Mouse (Mus musculus): ENCODE data around the gene Plbd1.
A peak's percentile ranks its signal among the peaks of the same experiment; 100 is the strongest.

The Plbd1 gene

DNA sequence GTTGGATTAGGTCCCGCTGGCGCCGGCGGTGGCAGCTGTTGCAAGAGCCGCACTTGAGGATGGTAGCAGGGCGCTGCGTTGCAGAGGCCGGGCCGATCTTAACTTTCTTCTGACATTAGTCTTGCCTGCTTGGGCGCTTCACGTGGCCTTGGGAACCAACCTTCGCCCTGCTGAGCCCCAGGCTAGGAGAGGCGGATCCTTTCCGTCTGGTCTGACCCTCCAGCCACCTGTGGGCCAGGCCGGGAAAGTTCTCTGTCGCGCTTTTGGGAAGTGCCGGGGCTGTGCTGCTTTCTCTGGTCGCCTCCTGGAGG lies at the start of gene Plbd1:
TSS of gene Plbd1 (minus strand) at position 223 of the 311 bp plus-strand sequence.
- peak; percentile 10 to 37 for DNase-seq

DNA sequence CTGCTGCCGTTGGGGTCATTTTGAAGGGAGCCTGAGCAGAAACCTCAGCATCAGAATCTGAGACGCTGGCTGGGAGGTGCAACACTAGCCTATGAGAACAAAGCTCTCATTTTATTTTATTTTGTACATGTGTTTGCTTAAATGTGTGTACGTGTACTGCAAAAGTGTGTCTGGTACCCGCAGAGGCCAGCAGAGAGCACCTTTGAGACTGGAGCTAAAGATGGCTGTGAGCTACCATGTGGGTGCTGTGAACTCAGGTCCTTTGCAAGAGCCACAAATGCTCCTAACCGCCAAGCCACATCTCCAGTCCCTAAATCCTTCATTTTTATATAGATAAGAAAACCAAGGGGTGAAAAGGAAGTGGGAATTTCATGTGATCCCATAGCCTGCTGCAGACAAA lies 48.7 kb upstream of the Plbd1 start:
- no peak for DNase-seq

DNA sequence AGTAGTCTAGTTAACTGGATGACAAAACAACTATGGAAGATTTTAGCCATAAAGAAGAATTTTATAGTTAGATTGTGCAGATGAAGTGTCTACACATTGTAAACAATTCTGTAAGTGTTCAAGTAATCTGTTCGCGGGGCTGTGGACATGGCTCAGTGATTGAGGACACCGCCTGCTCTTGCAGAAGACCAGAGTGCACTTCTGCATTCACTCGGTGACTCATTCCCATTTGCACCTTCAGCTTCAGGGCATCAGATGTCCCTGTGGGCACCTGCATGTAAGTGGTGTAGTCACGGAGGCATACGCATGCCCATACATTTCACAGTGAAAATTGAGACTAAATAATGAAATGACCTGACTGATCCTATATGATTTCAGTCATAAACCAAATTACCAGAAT lies 46.9 kb upstream of the Plbd1 start:
- DNase-seq: no peak

DNA sequence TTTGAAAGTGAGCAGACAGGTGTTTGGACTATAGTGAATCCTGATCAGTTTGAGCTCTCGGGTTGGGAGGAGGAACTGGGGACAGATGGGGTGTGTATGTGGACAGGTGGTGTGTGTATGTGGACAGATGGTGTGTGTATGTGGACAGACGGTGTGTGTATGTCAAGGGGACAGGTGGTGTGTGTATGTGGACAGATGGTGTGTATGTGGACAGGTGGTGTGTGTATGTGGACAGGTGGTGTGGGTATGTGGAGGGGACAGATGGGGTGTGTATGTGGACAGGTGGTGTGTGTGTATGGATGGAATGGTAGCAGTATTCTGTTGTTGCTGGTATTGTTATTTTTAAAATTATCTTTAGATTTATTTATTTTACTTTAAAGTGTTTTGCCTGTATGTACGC lies 40.1 kb upstream of the Plbd1 start:
- DNase-seq: no peak

DNA sequence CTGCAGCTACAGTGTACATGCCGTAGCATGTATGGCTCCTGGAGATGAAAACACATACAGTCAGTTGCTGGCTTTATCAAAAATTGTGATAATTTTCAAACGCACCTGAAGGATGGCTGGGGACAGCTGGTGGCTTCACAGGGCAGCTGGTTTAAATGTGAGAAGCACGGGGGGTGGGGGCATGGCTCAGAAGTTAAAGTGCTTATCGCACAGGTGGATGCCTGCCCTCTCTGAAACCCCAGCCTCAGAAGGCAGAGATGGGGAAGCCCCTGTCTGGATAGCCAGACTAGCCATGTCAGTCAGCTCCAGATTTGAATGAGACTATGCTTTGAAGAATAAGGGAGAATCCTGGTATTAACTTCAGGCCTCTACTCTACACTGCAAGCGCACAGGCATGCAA lies 39.5 kb upstream of the Plbd1 start:
- no peak for DNase-seq

DNA sequence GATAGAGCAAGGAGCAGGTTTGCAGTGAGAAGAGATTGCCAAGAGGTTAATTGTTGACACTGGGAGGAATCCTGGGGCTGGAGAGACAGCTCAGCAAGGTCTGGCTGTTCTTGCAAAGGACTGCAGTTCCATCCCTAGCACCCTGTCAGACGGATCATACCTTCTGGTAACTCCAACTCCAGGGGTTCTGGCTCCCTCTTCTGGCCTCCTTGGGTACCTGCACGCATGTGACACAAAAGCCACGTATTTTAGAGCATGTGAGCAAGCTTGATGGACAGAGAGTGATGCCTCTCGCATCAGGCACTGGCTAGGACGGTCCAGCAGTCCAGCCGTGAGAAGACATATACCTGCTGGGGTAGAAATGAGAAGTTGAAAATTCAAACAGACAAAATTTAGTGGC lies 29.6 kb upstream of the Plbd1 start:
- DNase-seq: no peak

DNA sequence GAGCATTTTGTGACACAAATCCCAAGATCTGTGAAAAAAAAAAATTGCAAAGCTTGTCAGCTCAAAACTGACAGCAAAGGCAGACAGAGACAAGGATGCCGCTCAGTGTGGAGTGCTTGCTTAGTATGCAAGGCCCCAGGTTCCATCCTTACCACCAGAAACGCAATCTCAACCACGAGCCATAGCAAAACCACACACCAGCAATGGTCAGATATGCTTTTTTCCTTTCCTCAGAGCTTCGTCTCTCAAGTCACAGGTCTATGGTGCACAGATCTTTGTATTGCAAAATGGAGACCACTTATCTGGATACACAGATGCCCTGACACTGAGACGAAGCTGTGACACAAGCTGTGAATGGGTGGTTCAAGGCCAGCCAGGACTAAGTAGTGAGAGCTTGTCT lies 28.8 kb upstream of the Plbd1 start:
- DNase-seq: no peak

DNA sequence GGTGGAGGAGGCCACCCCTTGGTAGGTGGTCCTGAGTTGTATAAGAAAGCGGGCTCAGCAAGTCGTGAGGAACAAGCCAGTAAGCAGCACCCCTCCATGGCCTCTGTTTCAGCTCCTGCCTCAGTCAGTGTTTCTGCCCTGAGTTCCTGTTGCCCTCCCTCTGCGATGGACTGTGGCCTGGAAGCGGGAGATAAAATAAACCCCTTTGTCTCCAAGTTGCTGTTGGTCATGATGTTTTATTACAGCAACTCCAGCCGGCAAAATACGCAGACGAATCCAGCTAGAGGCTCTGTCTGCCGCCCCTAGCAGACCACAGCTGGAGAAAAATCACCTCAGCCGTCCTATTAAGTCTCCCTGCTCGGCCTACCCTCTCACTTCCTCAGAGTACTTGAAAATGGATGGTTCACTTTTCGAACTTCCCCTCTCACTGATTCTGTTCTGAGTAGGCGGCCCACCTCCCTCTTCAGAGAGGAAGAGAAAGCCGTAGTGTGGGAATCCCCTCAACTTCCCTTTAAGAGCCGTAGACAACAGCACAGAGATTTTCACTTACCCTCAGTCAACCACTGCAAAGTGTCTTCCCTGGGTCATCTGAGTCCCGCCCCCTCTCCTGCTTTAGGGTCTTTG lies 28.2 kb upstream of the Plbd1 start:
- DNase-seq: no peak

DNA sequence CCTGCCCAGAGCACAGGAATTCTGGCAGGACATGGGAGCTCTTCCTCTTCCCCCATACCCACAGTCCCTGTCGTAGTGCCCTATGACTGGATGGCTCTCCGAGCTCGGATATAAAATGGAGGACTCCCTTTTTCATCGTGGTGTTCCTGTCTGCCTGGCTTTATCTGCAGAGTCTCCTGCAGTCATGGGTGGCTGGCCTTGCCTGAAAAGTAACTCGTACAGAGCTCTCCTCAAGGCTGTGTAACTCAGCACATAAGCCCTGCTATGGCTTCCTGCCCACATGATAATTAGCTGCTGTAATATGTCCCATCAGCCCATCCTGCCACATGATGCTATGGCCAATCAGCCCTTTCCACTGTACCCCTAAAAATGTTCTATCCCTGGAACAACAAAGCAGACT lies 23.7 kb upstream of the Plbd1 start:
- no peak for DNase-seq

DNA sequence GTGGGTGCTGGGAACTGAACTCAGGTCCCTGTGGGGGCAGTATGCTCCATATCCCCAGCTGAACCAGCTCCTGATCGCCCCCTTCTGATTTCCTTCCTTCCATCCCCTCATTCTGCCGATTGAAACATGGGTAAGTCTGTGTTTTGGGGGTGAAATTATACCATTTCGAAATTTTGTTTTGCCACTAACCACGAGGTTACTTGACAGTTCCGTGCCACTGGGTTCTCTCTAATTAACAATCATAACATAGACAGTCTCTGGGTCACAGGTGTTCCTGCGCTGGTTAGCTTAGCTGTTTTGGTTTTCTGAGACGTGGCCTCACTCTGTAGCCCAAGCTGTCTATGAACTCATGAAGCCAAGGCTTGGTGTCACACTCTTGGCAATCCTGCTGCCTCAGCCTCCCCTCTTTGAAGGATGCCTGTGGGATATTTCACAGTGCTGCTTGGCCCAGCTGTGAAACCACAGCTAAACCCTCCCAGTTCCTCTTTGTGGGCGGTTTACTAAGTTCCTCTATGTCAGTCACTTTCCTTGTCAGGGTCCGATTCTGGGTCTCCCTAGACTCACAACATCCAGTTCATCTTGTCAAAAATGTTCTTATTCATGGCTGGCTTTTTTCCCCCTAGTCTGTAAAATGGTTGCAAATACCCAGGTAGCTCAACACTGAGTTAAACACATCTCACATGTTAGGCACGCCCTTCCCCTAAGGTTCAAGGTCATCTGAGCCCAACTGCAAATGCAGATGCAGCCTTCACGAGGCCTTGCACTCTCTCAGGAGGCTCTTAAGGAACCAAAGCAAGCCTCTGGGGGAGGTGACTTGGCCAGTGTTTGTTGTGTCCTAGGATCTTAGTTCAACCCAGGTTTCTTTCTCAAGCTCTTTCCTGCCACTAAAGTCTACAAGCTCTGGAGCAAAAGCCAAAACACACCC lies 21.9 kb upstream of the Plbd1 start:
- no peak for DNase-seq

DNA sequence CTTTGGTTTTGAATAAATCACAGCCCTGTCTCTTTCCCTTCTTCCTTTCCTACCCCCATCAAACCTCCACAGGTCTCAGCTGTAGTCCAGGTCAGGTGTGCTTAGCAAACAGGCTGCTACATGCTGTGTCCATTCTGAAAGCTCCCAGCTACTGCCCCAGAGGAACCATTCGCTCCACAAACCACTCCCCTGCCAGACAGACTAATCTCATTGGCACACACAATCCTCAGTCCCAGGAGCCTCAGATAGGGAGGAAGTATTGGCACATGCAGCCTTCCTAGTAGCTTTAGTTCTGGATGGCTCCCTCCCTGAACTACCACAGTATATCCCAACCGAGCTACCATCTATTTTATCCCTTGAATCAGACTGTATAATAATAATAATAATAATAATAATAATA lies 17.7 kb upstream of the Plbd1 start:
- no peak for DNase-seq

DNA sequence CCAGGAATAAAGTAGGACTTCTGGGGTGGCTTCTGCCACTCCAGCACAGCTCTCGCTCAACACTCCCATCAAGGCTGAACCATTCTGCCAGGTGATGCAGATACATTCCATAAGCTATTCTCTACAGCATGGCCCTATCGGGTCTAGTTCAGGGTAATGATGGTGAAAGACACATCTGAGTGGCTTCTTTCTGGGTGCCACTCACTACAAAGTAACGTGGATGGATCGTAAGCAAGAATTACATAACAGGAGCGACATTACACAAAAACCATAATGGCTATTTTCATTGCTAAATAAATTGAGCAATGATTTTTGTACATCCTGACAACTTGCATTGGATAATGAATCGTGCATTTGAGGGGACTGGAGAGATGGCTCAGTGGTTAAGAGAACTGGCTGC lies 13.2 kb upstream of the Plbd1 start:
- no peak for DNase-seq

DNA sequence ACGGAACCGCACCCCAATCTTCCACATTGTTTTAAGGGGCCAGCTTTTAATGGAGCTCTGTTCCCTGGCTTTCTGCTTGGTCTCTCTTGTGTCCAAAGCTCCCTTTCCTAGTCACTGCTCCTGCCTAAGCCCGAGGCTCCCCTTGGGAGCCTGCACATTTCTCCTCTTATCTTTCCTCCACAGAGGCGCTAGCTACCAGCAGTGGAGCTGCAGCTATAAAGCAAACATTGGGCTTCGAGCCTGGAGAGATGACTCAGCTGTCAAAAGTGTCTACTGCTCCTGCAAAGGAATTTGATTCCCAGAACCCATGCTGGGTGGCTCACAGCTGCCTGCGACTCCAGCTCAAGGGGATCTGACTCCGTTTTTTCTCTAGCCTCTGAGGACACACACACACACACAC lies 10.7 kb upstream of the Plbd1 start:
- no peak for DNase-seq

DNA sequence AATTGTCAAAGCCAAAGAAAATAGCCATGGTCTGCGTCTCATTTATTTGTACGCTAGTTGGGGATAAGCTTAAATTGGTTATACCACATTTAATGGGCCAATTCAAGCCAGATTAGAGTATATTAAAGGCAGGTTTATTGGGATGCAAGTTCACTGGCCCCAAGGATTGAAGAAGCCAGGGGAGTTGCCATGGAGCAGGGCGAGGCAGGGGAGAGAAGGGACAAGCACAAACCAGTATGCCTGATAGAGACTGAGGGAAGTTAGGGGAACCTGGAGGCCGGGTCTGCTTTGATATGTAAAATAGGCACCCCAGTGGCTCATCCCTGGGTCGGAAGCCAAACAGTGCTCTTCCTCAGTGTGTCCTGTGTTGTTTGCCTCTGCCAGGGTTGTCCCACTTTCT lies 7.5 kb upstream of the Plbd1 start:
- DNase-seq: no peak

DNA sequence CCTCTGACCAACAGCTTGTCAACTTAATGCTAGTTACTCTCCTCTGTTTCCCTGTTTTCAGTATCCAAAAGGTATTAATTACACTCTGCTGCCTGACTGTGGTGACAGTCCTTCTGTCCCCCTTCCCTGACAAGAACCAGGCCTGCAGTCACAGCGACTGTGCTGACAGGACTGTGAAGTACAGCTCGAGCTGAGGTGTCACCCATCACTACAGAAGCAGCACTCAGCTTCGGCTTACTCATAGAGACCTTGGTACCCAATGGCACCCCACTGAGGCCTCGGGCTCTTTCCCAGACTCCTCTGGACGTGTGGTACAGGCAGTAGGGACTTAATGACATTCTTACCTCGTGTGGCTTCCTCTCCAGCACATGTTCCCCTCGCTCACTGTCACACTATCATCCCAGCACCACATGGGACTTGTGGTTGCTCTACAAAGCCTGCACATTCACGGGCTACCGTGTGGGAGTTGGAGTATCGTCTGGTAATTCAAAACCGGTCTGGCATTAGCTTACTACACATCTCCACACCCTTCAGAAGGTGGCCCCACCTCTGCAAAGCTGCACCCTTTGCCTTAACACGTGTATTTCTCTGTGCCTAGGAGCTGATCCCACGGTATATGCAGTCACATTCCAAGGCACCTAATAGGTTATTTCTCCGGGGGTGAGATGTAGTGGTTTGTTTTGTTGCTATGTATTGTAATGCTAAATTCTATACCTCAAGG lies 6.7 kb upstream of the Plbd1 start:
- no peak for DNase-seq

DNA sequence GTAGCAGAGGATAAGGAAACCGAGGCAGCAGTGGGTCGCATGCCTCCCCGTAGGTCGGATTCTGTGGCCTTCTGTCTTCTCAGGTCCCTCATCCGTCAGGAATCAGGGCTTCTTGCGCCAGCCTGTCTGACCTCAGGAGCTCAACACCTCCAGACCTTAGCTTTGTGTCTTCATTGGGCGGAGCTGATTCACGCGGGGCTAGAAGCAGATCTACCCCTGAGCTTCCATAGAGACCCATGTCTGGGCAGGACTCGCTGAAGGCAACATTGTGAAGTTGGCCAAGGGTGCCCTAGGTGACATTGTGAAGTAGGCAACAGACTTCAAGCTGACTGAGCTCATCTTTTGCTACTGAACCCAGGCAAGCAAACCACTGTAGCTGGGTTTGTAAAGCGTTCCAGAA lies 335 bp upstream of the Plbd1 start:
- no peak for DNase-seq

DNA sequence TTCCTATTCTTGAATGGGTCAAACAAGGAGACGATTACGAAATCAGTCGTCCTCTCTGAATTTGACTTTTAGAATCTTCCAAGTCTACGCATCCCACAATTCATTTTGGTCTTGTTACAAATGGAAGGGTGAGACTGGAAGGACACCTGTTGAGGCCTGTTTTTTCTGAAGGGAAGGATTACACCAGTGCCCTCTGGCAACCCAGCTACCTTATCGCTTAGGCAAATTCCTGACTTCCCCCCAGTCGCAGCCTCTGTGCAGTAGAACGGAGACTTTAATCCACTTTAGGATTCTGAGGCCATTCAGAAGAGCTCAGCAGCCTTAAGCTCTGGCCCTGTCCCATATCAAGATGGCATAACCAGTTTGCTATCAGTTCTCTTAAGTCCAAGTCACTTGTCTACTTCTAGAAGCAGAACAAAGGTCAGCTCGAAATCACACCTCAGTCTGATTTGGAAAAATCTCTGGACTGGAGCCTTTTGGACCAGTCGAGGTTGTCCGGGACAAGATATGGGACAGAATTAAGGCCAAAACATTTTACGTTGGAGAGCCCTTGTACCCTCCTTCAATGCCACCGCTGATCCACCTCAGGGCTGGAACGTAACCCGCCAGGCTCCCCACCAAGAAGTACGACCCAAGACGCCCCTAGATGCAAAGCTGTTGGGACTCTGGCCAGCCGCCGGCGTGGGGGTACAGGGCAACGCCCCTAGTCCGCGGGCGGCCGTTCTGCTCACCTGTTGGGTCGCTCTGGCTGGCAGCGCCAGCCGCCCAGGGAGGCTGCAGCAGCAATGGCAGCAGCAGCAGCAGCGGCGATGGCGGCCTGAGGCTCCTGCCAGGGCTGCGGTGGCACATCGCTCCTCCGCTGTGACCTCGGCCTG lies 660 bp downstream of the Plbd1 start:
- no peak for DNase-seq

DNA sequence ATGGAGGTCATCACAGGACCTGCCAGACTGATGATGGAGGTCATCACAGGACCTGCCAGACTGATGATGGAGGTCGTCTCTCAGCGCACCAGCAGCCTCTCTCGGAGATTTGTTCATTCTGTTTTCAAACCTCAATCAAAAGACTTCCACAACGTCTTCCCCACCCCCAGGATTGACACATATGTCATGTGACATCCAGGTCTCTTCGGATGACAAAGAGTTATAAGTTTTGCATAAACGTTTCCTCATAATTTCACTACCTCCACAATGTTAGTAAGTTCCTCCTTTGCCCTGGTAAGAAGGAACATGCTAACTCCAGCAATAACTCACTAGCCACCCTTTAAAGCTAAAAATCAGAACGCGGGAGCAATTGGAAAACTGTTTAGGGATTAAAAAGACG lies 2.5 kb downstream of the Plbd1 start:
- no peak for DNase-seq

DNA sequence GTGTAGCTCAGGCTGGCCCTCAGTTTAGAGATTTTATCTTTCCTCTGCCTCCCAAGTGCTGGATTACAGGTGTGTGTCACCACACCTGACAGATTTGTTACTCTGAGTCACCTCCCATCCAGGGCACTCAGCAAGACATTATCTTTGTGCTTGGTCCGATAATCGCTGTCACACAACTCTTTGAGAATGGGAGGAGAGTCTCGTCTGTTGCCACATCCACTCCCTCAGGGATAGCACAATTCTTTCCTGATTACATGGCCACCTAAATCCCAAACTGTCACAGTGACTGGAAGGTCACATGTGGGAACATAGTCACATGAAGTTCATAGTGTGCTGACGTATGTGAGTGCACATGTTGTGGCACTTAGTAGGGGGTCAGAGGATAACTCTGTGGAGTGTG lies 3.4 kb downstream of the Plbd1 start:
- no peak for DNase-seq

DNA sequence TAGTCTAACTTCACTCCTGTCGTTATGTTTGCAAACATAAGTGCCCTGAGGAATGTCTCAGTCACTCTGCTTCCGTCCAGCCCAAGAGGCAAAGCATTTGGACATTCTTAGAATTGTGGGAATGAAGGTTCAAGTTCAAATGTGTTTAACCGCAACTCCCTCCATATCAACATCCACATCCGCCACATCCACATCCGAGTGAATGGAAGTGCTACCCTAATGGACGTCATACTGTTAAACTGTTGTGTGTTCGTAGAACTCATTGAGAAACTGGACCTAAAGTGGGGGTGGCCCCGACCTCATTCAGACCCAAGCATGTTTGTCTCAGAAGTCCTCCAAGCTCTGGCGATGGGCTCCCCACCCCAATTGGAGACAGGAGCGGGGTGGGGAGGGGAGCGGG lies 5.9 kb downstream of the Plbd1 start:
- no peak for DNase-seq

DNA sequence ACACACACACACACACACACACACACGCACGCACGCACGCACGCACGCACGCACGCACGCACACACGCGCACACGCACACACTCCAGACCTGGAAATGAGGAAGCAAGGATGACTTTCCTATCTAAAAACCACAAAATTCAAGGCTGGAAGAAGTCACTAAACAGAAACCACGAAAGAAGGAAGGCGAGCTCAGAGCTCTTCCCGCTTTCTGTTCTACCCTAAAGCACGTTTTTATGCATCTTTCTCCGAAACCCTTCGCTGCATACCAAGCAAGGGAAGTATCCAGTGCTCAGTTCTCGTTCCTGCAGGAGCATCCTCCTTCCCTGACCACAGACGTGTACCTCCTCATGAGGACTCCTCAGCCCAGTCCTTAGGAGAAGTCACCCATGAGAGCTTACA lies 7.3 kb downstream of the Plbd1 start:
- no peak for DNase-seq

DNA sequence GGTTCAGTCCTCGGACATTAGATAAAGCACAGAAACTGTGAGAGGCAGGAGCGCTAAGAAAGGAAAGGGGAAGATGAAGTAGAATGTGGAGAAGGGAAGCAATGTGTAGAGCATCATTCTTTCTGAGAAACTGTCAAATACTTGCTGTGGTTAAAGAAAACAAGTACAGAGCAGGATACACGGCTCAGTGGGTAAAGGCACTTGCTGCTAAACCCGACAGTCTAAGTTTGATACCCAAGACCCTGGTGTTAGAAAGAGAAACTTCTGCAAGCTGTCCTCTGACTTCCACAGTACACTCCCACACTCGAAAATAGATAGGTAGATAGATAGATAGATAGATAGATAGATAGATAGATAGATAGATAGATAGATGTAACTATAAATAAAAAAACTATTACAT lies 8.4 kb downstream of the Plbd1 start:
- no peak for DNase-seq

DNA sequence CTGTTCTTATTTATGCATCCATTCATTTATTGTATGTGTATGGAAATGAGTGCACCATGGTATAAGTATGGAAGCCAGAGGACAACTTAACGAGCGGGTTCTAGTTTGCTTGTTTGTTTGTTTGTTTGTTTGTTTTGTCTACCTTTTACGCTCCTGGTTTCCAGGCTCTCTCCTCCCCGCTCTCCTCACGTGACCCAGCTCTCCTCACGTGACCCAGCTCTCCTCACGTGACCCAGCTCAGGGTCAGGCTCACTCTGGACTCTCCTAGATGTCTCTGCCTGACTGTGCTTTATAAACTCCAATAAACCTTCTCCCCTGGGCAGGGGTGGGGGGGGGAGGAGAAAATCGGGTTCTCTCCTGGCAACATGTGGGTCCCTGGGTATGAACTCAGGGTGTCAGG lies 11.1 kb downstream of the Plbd1 start:
- DNase-seq: no peak
